Mouse (Mus musculus): ENCODE data around the gene Copz2. TPM values are rescaled to one million over a fixed set of nuclear protein-coding genes. Genes with fewer than 3 reads are reported as not detected.
"Not testable (repeated sequence)": the region's sequence is repeated elsewhere in the genome, so short reads cannot be mapped to it uniquely, and the experiment has no call there.

The Copz2 gene
- polyA plus RNA-seq (2015; fragmentation: Nextera tagmentation; extraction: Ambion mirVana) = 29.2 and 42.0 TPM in 2 replicates

GRCm38 (mm10) chr11:96849681-96850467 is at the start of gene Copz2:
Gene Copz2 (plus strand): TSS chr11:96849870.
- ATAC-seq (ENCODE audit: low FRiP score) = no peak
- H3K4me1 ChIP-seq = peaks cover 13% of the 10 kb centered on the region
- H3K4me3 ChIP-seq (replicated peaks) = peak within 1 kb of the TSS; percentile 44
- H3K9me3 ChIP-seq (replicated peaks) = no peaks in the 10 kb centered on the region
- H3K36me3 ChIP-seq = no peaks in the 10 kb centered on the region
- H3K9ac ChIP-seq (replicated peaks) = peak within 1 kb of the TSS; percentile 37
- WGBS = 1% methylated on average over 55 of the region's 60 CpGs
- 0 out of 2 replicates have a peak, but pooled peaks cover 9% of the 10 kb centered on the region for H3K27me3 ChIP-seq (replicated peaks)
- 0 out of 2 replicates have a peak within 1 kb of the TSS, but pooled peaks have one; percentile 28 for H3K27ac ChIP-seq (replicated peaks)
- H3K4me2 ChIP-seq = peak within 1 kb of the TSS; percentile 77

- H3K36me3 ChIP-seq = peaks cover 78% of the 10 kb centered on the region
- 96% methylated on average over 5 of the region's 5 CpGs for WGBS
- 0 out of 2 replicates have a peak, but pooled peaks cover 3% of the 10 kb centered on the region for H3K4me1 ChIP-seq
- ATAC-seq (ENCODE audit: low FRiP score) = no peak
- no peak overlapping the region for H3K9ac ChIP-seq (replicated peaks)
- H3K4me3 ChIP-seq (replicated peaks) = no peak overlapping the region
- no peak overlapping the region for H3K4me2 ChIP-seq
- no peaks in the 10 kb centered on the region for H3K27me3 ChIP-seq (replicated peaks)
- no peak overlapping the region for H3K27ac ChIP-seq (replicated peaks)
- H3K9me3 ChIP-seq (replicated peaks) = no peaks in the 10 kb centered on the region
Measured at GRCm38 (mm10) chr11:96805606-96806005, 44.1 kb upstream of the Copz2 start.

DNA sequence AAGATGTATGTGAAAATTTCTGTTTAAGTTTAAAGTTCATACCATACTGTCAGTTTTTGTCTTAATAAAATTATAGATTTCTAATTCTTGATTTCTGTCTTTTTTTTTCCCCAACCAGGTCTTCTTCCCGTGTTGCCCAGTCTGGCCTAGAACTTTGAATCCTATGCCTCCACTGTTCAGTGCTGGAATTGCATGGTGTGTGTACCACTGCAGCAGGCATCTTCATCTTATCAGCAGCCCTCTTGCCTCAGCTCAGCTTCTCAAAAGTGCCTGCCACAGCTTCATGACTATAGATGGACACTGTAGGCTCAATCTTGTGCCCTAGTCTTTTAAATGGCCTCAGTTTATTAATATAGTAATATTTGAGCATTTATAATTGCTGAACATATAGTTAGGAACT is 41.6 kb upstream of the Copz2 start:
- Histone ChIP-seq H3K36me3 (peaks cover 84% of the 10 kb centered on the region), H3K4me3 (replicated peaks) (no peak overlapping the region), H3K27ac (replicated peaks) (no peak overlapping the region), H3K9me3 (replicated peaks) (no peaks in the 10 kb centered on the region), H3K9ac (replicated peaks) (no peak overlapping the region), H3K4me1 (no peaks in the 10 kb centered on the region), H3K27me3 (replicated peaks) (no peaks in the 10 kb centered on the region), H3K4me2 (no peak overlapping the region)
- 61% methylated on average over 1 of the region's 1 CpGs for WGBS
- ATAC-seq (ENCODE audit: low FRiP score) = no peak; the same call in 1 of the 2 replicates

GRCm38 (mm10) chr11:96809562-96810235 is 40.0 kb upstream of the Copz2 start:
- 90% methylated on average over 6 of the region's 6 CpGs for WGBS
- Histone ChIP-seq H3K9me3 (replicated peaks) (no peaks in the 10 kb centered on the region), H3K36me3 (peaks cover 69% of the 10 kb centered on the region), H3K4me1 (no peaks in the 10 kb centered on the region), H3K27ac (replicated peaks) (no peak overlapping the region), H3K27me3 (replicated peaks) (no peaks in the 10 kb centered on the region), H3K4me2 (no peak overlapping the region), H3K4me3 (replicated peaks) (no peak overlapping the region), H3K9ac (replicated peaks) (no peak overlapping the region)
- no peak for ATAC-seq (ENCODE audit: low FRiP score)

- not testable (repeated sequence) for H3K4me2 ChIP-seq; ATAC-seq (ENCODE audit: low FRiP score); H3K4me3 ChIP-seq (replicated peaks); H3K27ac ChIP-seq (replicated peaks); H3K9ac ChIP-seq (replicated peaks); H3K27me3 ChIP-seq (replicated peaks); H3K4me1 ChIP-seq; H3K9me3 ChIP-seq (replicated peaks)
- 97% methylated on average over 1 of the region's 1 CpGs for WGBS
- peaks cover 61% of the 10 kb centered on the region for H3K36me3 ChIP-seq
Measured at GRCm38 (mm10) chr11:96811188-96811587, 38.5 kb upstream of the Copz2 start.

- Histone ChIP-seq H3K4me1 (no peaks in the 10 kb centered on the region), H3K36me3 (peaks cover 70% of the 10 kb centered on the region), H3K4me2 (no peak overlapping the region), H3K27ac (replicated peaks) (no peak overlapping the region), H3K27me3 (replicated peaks) (no peaks in the 10 kb centered on the region), H3K9ac (replicated peaks) (no peak overlapping the region), H3K9me3 (replicated peaks) (no peaks in the 10 kb centered on the region), H3K4me3 (replicated peaks) (no peak overlapping the region)
- 89% methylated on average over 4 of the region's 4 CpGs for WGBS
- no peak for ATAC-seq (ENCODE audit: low FRiP score)
Measured at GRCm38 (mm10) chr11:96813455-96813854, 36.2 kb upstream of the Copz2 start.

DNA sequence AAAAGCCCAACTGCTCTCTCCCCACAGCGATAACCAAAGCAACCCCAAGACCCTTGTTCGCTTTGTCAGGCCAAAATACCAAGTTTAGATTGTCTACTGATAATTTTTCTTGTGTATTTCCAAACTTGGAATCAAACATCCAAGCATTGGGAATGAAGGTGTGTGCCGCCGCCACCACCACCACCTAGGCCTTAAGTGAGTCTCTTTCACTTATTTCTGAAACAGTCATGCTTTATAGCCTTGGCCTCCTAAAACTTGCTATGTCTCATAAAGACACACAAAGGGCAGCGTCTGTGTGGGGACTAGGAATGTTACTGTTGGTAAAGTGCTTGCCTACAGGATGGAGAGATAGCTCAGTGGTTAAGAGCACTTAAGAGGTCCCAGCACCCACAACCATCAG is 35.8 kb upstream of the Copz2 start:
- no peak for ATAC-seq (ENCODE audit: low FRiP score)
- Histone ChIP-seq H3K4me3 (replicated peaks) (no peak overlapping the region), H3K9me3 (replicated peaks) (no peaks in the 10 kb centered on the region), H3K4me1 (no peaks in the 10 kb centered on the region), H3K9ac (replicated peaks) (no peak overlapping the region), H3K36me3 (peaks cover 70% of the 10 kb centered on the region), H3K27me3 (replicated peaks) (no peaks in the 10 kb centered on the region), H3K4me2 (no peak overlapping the region), H3K27ac (replicated peaks) (no peak overlapping the region)
- WGBS = 89% methylated on average over 5 of the region's 5 CpGs

GRCm38 (mm10) chr11:96814443-96814842 is 35.2 kb upstream of the Copz2 start:
- WGBS = 94% methylated on average over 2 of the region's 2 CpGs
- Histone ChIP-seq H3K4me2 (no peak overlapping the region), H3K27ac (replicated peaks) (no peak overlapping the region), H3K9ac (replicated peaks) (no peak overlapping the region), H3K4me3 (replicated peaks) (no peak overlapping the region), H3K36me3 (peaks cover 70% of the 10 kb centered on the region), H3K4me1 (no peaks in the 10 kb centered on the region), H3K9me3 (replicated peaks) (no peaks in the 10 kb centered on the region), H3K27me3 (replicated peaks) (no peaks in the 10 kb centered on the region)
- ATAC-seq (ENCODE audit: low FRiP score) = no peak

DNA sequence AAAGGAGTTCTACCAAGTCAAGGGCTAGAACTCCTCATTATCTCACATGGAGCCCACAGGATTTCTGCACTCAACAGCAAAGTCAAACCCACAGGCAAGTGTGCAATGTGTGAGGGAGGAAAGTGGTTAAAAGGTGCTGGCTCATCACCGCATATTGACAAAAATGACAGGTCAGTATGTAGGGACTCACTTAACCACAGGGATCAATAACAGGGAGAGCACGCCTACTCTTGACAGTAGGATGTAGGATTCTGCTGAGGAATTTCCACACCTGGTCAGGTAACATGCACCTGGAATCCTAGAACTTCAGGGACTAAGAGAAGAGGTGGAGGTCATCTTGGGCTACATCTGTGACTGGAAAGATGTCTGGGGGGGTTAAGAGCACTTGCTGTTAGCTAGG is 33.8 kb upstream of the Copz2 start:
- peaks cover 71% of the 10 kb centered on the region for H3K36me3 ChIP-seq
- 99% methylated on average over 2 of the region's 2 CpGs for WGBS
- H3K4me3 ChIP-seq (replicated peaks) = no peak overlapping the region
- H3K4me2 ChIP-seq = no peak overlapping the region
- no peaks in the 10 kb centered on the region for H3K9me3 ChIP-seq (replicated peaks)
- no peaks in the 10 kb centered on the region for H3K27me3 ChIP-seq (replicated peaks)
- no peak overlapping the region for H3K27ac ChIP-seq (replicated peaks)
- no peak for ATAC-seq (ENCODE audit: low FRiP score)
- no peaks in the 10 kb centered on the region for H3K4me1 ChIP-seq
- H3K9ac ChIP-seq (replicated peaks) = no peak overlapping the region

DNA sequence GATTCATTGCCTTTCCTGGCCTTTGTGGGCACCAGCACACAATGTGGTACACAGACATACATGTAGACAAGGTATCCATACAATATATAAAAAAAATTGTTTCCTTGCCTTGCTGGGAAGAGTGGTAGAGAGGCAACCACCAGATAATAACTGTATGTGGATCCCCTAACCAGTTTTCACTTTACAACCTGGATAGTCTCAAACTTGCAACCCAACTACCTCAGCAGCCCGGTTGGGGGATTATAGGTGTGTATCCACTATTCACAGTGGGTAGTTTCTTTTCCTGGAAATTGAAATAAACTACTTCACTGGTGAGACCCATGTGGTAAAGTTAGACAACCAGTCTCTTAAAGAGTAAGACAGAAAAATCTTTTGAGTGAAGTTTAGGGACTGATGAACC is 33.2 kb upstream of the Copz2 start:
- ATAC-seq (ENCODE audit: low FRiP score) = no peak
- 97% methylated on average over 1 of the region's 1 CpGs for WGBS
- no peaks in the 10 kb centered on the region for H3K27me3 ChIP-seq (replicated peaks)
- H3K4me3 ChIP-seq (replicated peaks) = no peak overlapping the region
- H3K4me2 ChIP-seq = no peak overlapping the region
- no peaks in the 10 kb centered on the region for H3K4me1 ChIP-seq
- H3K9ac ChIP-seq (replicated peaks) = no peak overlapping the region
- peaks cover 73% of the 10 kb centered on the region for H3K36me3 ChIP-seq
- no peak overlapping the region for H3K27ac ChIP-seq (replicated peaks)
- H3K9me3 ChIP-seq (replicated peaks) = no peaks in the 10 kb centered on the region

GRCm38 (mm10) chr11:96816979-96817378 is 32.7 kb upstream of the Copz2 start:
- WGBS = 64% methylated on average over 5 of the region's 5 CpGs
- 0 out of 2 replicates have a peak, but pooled peaks cover under 1% of the 10 kb centered on the region for H3K4me1 ChIP-seq
- H3K9me3 ChIP-seq (replicated peaks) = no peaks in the 10 kb centered on the region

More at GRCm38 (mm10) chr11:96816979-96817378, 32.7 kb upstream of the Copz2 start:
- Histone ChIP-seq H3K27me3 (replicated peaks) (no peaks in the 10 kb centered on the region), H3K4me3 (replicated peaks) (no peak overlapping the region), H3K36me3 (peaks cover 73% of the 10 kb centered on the region), H3K9ac (replicated peaks) (no peak overlapping the region), H3K4me2 (no peak overlapping the region), H3K27ac (replicated peaks) (no peak overlapping the region)
- ATAC-seq (ENCODE audit: low FRiP score) = no peak

All from neural tube, embryonic 15.5 days (tissue).